Mouse (Mus musculus) ES-E14 (cell line): ENCODE results near the gene Ttll13. TPM values are rescaled to one million over a fixed set of nuclear protein-coding genes. Genes with fewer than 3 reads are reported as not detected.

Experiments
- DNase-seq: peaks from one replicate; pipeline ENCODE4 v3.0.0-alpha.2; 2013; ENCODE audit warnings: low read depth, low spot score
- H3K27ac ChIP-seq: 2 replicates; pipeline ENCODE4 v1.5.1; 2012; ENCODE audit warnings: low read depth, mild to moderate bottlenecking, low read length, moderate library complexity, mixed read lengths; ENCODE audit not compliant: poor library complexity, insufficient read depth, severe bottlenecking
- H3K36me3 ChIP-seq: 2 replicates; pipeline ENCODE4 v1.6.1; 2012; ENCODE audit warnings: mild to moderate bottlenecking, low read length, moderate library complexity, mixed read lengths; ENCODE audit not compliant: control insufficient read depth, poor library complexity, insufficient read depth, severe bottlenecking
- H3K4me1 ChIP-seq, 2 experiments: fragments of 150-350 bp in 1 of 2; sonication (generic) in 1 of 2; 2 replicates each; pipeline ENCODE4 v1.6.1; 2012; ENCODE audit warnings: low read length in 2 of 2, mild to moderate bottlenecking in 1 of 2, mixed read lengths in 1 of 2; ENCODE audit not compliant: control insufficient read depth in 2 of 2, insufficient read depth in 2 of 2, poor library complexity in 1 of 2
- H3K4me3 ChIP-seq, 2 experiments: fragments of 150-350 bp in 1 of 2; sonication (generic) in 1 of 2; 2 replicates each; pipeline ENCODE4 v1.5.1; 2012; ENCODE audit warnings: low read length in 2 of 2, low read depth in 1 of 2, mild to moderate bottlenecking in 1 of 2, mixed read lengths in 1 of 2; ENCODE audit not compliant: insufficient read depth in 1 of 2, poor library complexity in 1 of 2, severe bottlenecking in 1 of 2
- H3K9ac ChIP-seq: 2 replicates; pipeline ENCODE4 v1.6.1; 2012; ENCODE audit warnings: low read depth, mild to moderate bottlenecking, low read length, mixed read lengths; ENCODE audit not compliant: poor library complexity, insufficient read depth, severe bottlenecking
- H3K9me3 ChIP-seq: fragments of 150-350 bp; sonication (generic); 2 replicates; pipeline ENCODE4 v1.6.1; 2012; ENCODE audit warnings: low read depth, mild to moderate bottlenecking, low read length; ENCODE audit not compliant: control insufficient read depth, insufficient read depth
- CHD2 ChIP-seq: IDR thresholded peaks from 2 replicates; pipeline ENCODE4 v1.6.1; 2014; ENCODE audit warnings: mild to moderate bottlenecking, low read depth, low read length, inconsistent platforms
- HCFC1 ChIP-seq: IDR thresholded peaks from 2 replicates; pipeline ENCODE4 v1.6.1; 2012; ENCODE audit warnings: low read length, inconsistent platforms, borderline replicate concordance; ENCODE audit not compliant: insufficient read depth
- MAFK ChIP-seq: IDR thresholded peaks from 2 replicates; pipeline ENCODE4 v1.6.1; 2014; ENCODE audit warnings: mild to moderate bottlenecking, low read depth, low read length, inconsistent platforms; ENCODE audit not compliant: insufficient read depth
- ZC3H11A ChIP-seq: IDR thresholded peaks from 2 replicates; pipeline ENCODE4 v1.6.1; 2012; ENCODE audit warnings: low read depth, mild to moderate bottlenecking, inconsistent platforms, low read length, borderline replicate concordance
- ZNF384 ChIP-seq: IDR thresholded peaks from 2 replicates; pipeline ENCODE4 v1.6.1; 2012; ENCODE audit warnings: low read depth, low read length, inconsistent platforms
- in situ Hi-C, 2 experiments: fragments of 600-800 bp; cut with MboI; formaldehyde crosslinking; loops; one replicate each; pipeline ENCODE4 v1.15.1; 2025; ENCODE audit warnings: low sequenced_read_pairs in 2 of 2, inconsistent platforms in 1 of 2; ENCODE audit not compliant: unreplicated experiment in 2 of 2
- total RNA-seq: library from RNA; depleted of rRNA; stranded (reverse); fragments of 300-350 nt; gene quantifications from 2 replicates; pipeline ENCODE4 v1.2.3, GENCODE M21; 2012

Ttll13 gene
- total RNA-seq, 1 experiment = 2.8 TPM

- no peak for DNase-seq
- Histone ChIP-seq H3K4me3 (no peak overlapping the region), H3K27ac (no peak overlapping the region), H3K4me1 (peaks cover 19 to 55% of the 10 kb centered on the region in 2 experiments), H3K36me3 (peaks cover 30% of the 10 kb centered on the region), H3K9ac (0 out of 2 replicates have a peak overlapping the region, but pooled peaks have one; percentile 7), H3K9me3 (no peaks in the 10 kb centered on the region)
- in situ Hi-C loops = no loop called here
- no peak for TF ChIP-seq MAFK
- TF ChIP-seq HCFC1 = no peak
- TF ChIP-seq ZNF384 = no peak
- no peak for TF ChIP-seq CHD2
- no peak for TF ChIP-seq ZC3H11A
Measured at GRCm38 (mm10) chr7:80201888-80202540, 44.2 kb upstream of the Ttll13 start.

- no peak for DNase-seq
- peaks cover 15 to 63% of the 10 kb centered on the region in 2 experiments for H3K4me1 ChIP-seq
- H3K4me3 ChIP-seq = no peak overlapping the region
- in situ Hi-C loops = no loop called here
- TF ChIP-seq HCFC1 (no peak), MAFK (no peak), ZC3H11A (no peak), CHD2 (no peak), ZNF384 (no peak)
- H3K27ac ChIP-seq = no peak overlapping the region
- no peaks in the 10 kb centered on the region for H3K9me3 ChIP-seq
- no peak overlapping the region for H3K9ac ChIP-seq
- peaks cover 33% of the 10 kb centered on the region for H3K36me3 ChIP-seq
Measured at GRCm38 (mm10) chr7:80202961-80203360, 43.2 kb upstream of the Ttll13 start.

- H3K4me3 ChIP-seq = no peak overlapping the region
- TF ChIP-seq MAFK (no peak), CHD2 (no peak), ZC3H11A (no peak), HCFC1 (no peak), ZNF384 (no peak)
- H3K36me3 ChIP-seq = peaks cover 35% of the 10 kb centered on the region
- in situ Hi-C loops = no loop called here
- H3K9ac ChIP-seq = no peak overlapping the region
- H3K9me3 ChIP-seq = no peaks in the 10 kb centered on the region
- no peak for DNase-seq
- peaks cover 19 to 69% of the 10 kb centered on the region in 2 experiments for H3K4me1 ChIP-seq
- no peak overlapping the region for H3K27ac ChIP-seq
Measured at GRCm38 (mm10) chr7:80203638-80204096, 42.5 kb upstream of the Ttll13 start.

- no peak overlapping the region; the same call in 1 of the 2 replicates for H3K9ac ChIP-seq
- H3K27ac ChIP-seq = no peak overlapping the region
- no peaks in the 10 kb centered on the region for H3K9me3 ChIP-seq
- in situ Hi-C loops = no loop called here
- no peak for DNase-seq
- H3K4me1 ChIP-seq = peaks cover 21 to 74% of the 10 kb centered on the region in 2 experiments
- TF ChIP-seq CHD2 = no peak
- TF ChIP-seq ZC3H11A = no peak
- peaks cover 35% of the 10 kb centered on the region for H3K36me3 ChIP-seq
- H3K4me3 ChIP-seq = no peak overlapping the region
Measured at GRCm38 (mm10) chr7:80204362-80204761, 41.8 kb upstream of the Ttll13 start.
